Mouse (Mus musculus) intestine, embryonic 15.5 days (tissue): ENCODE data around the gene Plcz1. TPM values are rescaled to one million over a fixed set of nuclear protein-coding genes. Genes with fewer than 3 reads are reported as not detected.

Experiments
- ATAC-seq: fragments of 200-750 bp; cut with Nextera tagmentation; 2 replicates; pipeline ENCODE4 v1.8.0; 2017; ENCODE audit warnings: moderate TSS enrichment, moderate library complexity
- H3K27ac ChIP-seq: fragments of 300-500 bp; sonication (generic); 2 replicates; pipeline ENCODE4 v1.5.1; 2015; ENCODE audit warnings: mild to moderate bottlenecking, inconsistent platforms
- H3K27me3 ChIP-seq: fragments of 300-500 bp; sonication (generic); replicated peaks from 2 replicates; pipeline ENCODE4 v1.6.1; 2015; ENCODE audit warnings: inconsistent platforms
- H3K36me3 ChIP-seq: fragments of 300-500 bp; sonication (generic); 2 replicates; pipeline ENCODE4 v1.6.1; 2015; ENCODE audit warnings: inconsistent platforms
- H3K4me1 ChIP-seq: fragments of 300-500 bp; sonication (generic); replicated peaks from 2 replicates; pipeline ENCODE4 v1.6.1; 2015; ENCODE audit warnings: inconsistent platforms
- H3K4me2 ChIP-seq: fragments of 300-500 bp; sonication (generic); replicated peaks from 2 replicates; pipeline ENCODE4 v1.6.1; 2015; ENCODE audit warnings: mild to moderate bottlenecking, inconsistent platforms
- H3K4me3 ChIP-seq: fragments of 300-500 bp; sonication (generic); replicated peaks from 2 replicates; pipeline ENCODE4 v1.5.1; 2015; ENCODE audit warnings: inconsistent platforms
- H3K9ac ChIP-seq: fragments of 300-500 bp; sonication (generic); 2 replicates; pipeline ENCODE4 v1.6.1; 2015; ENCODE audit warnings: inconsistent platforms
- H3K9me3 ChIP-seq: fragments of 300-500 bp; sonication (generic); 2 replicates; pipeline ENCODE4 v1.6.1; 2016; ENCODE audit warnings: inconsistent platforms
- WGBS: fragments of 180-500 bp; shearing (Covaris S2); methylation state at CpG from one replicate; pipeline ENCODE4 v1.1.7; 2015; 5-methylcytosine and 5-hydroxymethylcytosine counted together
- polyA plus RNA-seq: library from polyadenylated mRNA; unstranded; fragments of >200 nt; fragmentation: Nextera tagmentation; extraction: Ambion mirVana; gene quantifications from 2 replicates; pipeline ENCODE4 v1.2.1, GENCODE M21; 2015

Gene Plcz1
- polyA plus RNA-seq = not detected in 2 replicates

- H3K4me1 ChIP-seq = no peaks in the 10 kb centered on the region
- ATAC-seq = no peak
- no peaks in the 10 kb centered on the region for H3K27me3 ChIP-seq
- H3K36me3 ChIP-seq = no peaks in the 10 kb centered on the region
- H3K27ac ChIP-seq = no peak within 1 kb of the TSS
- no peak within 1 kb of the TSS for H3K9ac ChIP-seq
- no peak within 1 kb of the TSS for H3K4me3 ChIP-seq
- no peaks in the 10 kb centered on the region for H3K9me3 ChIP-seq
- WGBS = 92% methylated on average over 5 of the region's 5 CpGs
- no peak within 1 kb of the TSS for H3K4me2 ChIP-seq
Measured at GRCm38 (mm10) chr6:140041357-140041756, at the start of gene Plcz1. Plcz1 (minus strand) TSS chr6:140041457.

GRCm38 (mm10) chr6:140089855-140090254 is 48.6 kb upstream of the Plcz1 start:
- H3K27ac ChIP-seq = no peak overlapping the region
- H3K4me1 ChIP-seq = no peaks in the 10 kb centered on the region
- no peak overlapping the region for H3K4me2 ChIP-seq
- no peaks in the 10 kb centered on the region for H3K27me3 ChIP-seq
- no peak for ATAC-seq
- no peaks in the 10 kb centered on the region for H3K36me3 ChIP-seq
- H3K9ac ChIP-seq = no peak overlapping the region
- no peaks in the 10 kb centered on the region for H3K9me3 ChIP-seq
- H3K4me3 ChIP-seq = no peak overlapping the region
- 68% methylated on average over 5 of the region's 5 CpGs for WGBS

DNA sequence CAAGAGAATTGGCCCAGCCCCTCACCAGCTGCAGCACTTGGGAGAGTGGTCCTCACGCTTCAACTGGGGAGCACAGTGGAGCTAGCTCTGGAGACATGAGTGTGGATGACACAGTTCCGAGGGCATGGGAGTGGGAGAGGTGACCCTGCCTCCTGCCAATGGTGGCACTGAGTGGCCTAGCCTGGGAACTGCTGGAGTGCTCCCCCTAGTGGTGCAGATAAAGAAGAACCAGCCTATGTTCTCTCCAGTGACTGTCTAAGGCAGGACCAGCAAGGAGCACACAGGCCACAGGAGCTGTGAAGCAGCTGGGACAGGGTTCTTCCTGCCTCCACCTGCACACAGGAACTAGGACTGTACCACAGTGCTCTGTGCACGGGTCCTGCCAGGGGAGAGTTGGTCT is 40.5 kb upstream of the Plcz1 start:
- WGBS = 82% methylated on average over 3 of the region's 3 CpGs
- Histone ChIP-seq H3K4me3 (no peak overlapping the region), H3K4me1 (no peaks in the 10 kb centered on the region), H3K9me3 (no peaks in the 10 kb centered on the region), H3K27me3 (no peaks in the 10 kb centered on the region), H3K27ac (no peak overlapping the region), H3K36me3 (no peaks in the 10 kb centered on the region), H3K4me2 (no peak overlapping the region), H3K9ac (no peak overlapping the region)
- 0 out of 2 replicates have a peak, but pooled peaks have one; percentile 6 for ATAC-seq

GRCm38 (mm10) chr6:140080933-140081332 is 39.7 kb upstream of the Plcz1 start:
- Histone ChIP-seq H3K4me3 (no peak overlapping the region), H3K27ac (no peak overlapping the region), H3K9ac (no peak overlapping the region), H3K4me1 (no peaks in the 10 kb centered on the region), H3K27me3 (no peaks in the 10 kb centered on the region), H3K9me3 (no peaks in the 10 kb centered on the region), H3K36me3 (no peaks in the 10 kb centered on the region), H3K4me2 (no peak overlapping the region)
- 61% methylated on average over 7 of the region's 7 CpGs for WGBS
- no peak for ATAC-seq

DNA sequence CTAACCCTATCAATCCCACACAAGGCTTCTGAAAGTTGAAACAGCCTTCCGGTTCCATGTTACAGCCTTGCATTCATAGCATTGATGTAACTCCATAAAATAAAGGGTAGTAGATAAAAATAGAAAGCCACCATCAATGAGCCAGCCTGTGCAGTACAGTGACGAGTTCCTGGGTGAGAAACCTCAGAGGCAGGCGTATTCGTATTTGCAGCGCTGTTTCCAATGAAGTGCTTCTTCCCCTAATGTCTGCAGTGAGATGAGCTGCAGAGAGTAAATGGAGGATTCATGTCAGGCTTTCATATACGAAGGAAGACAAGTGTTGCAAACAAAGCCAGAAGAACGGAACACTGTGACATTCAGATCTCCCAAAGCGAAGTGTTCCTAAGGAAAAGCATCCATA is 27.9 kb upstream of the Plcz1 start:
- Histone ChIP-seq H3K4me2 (no peak overlapping the region), H3K9me3 (no peaks in the 10 kb centered on the region), H3K27me3 (no peaks in the 10 kb centered on the region), H3K4me3 (no peak overlapping the region), H3K27ac (no peak overlapping the region), H3K36me3 (no peaks in the 10 kb centered on the region), H3K4me1 (no peaks in the 10 kb centered on the region), H3K9ac (no peak overlapping the region)
- 63% methylated on average over 8 of the region's 8 CpGs for WGBS
- ATAC-seq = no peak

DNA sequence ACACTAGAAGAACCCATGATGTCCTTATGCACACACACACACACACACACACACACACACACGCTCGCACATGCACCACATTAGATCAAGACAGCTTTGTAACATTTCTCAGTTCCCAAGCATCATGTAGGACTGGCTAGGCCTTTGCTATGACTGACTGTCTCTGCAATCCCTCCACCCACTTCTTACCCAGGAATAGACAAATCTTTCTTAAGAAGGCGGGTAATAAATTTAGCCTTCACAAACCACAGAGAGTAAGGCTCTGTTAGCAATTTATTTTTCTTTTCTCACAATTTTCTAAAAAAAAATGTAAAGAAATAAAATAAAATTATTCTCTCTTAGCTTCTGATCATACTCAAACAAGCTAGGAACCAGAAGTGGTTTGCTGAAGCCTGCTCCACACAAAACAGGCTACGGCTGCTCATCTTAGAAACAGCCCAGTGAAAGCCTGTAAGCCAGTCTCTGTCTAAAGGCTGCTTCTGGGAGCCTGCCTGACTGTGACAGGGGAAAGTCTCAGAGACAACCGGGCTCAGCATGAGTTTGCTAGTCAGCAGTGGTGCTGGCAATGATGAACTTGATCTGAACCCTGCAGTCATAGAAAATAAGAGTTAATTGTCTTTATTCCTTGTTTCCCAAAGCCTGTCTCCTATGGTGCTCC is 13.1 kb upstream of the Plcz1 start:
- no peak overlapping the region for H3K27ac ChIP-seq
- no peaks in the 10 kb centered on the region for H3K36me3 ChIP-seq
- no peak overlapping the region for H3K4me3 ChIP-seq
- ATAC-seq = no peak
- whole genome bisulfite sequencing = 78% methylated on average over 5 of the region's 5 CpGs
- H3K9ac ChIP-seq = no peak overlapping the region
- 0 out of 2 replicates have a peak, but pooled peaks cover 4% of the 10 kb centered on the region for H3K4me1 ChIP-seq
- no peaks in the 10 kb centered on the region for H3K27me3 ChIP-seq
- H3K9me3 ChIP-seq = no peaks in the 10 kb centered on the region
- H3K4me2 ChIP-seq = no peak overlapping the region

DNA sequence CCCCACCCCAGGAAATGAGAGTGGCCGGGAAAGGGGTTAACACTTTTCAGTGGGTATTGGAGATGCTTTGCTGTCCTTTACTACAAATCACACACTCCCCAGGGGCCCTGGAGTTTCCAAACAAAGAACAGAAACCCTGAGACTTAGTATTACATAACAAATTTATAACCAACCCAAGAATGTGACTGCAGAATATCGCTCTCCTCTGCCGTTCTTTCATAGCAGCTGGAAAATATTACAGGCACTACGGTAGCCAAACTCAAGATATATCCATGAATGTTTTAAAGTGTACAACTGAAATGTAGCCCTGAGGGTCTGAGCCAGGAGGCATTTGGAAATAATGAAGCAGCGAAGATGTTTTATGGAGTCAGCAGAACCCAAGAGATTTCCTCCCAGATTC is 10.2 kb upstream of the Plcz1 start:
- ATAC-seq = peak; percentile 41; the same call in 1 of the 2 replicates
- 50% methylated on average over 5 of the region's 5 CpGs for WGBS
- Histone ChIP-seq H3K9me3 (no peaks in the 10 kb centered on the region), H3K9ac (no peak overlapping the region), H3K36me3 (no peaks in the 10 kb centered on the region), H3K27me3 (no peaks in the 10 kb centered on the region), H3K4me3 (no peak overlapping the region), H3K4me1 (0 out of 2 replicates have a peak, but pooled peaks cover 4% of the 10 kb centered on the region), H3K27ac (no peak overlapping the region), H3K4me2 (no peak overlapping the region)

GRCm38 (mm10) chr6:140040952-140041351 is 305 bp downstream of the Plcz1 start, which contains the start of gene Capza3:
Capza3 (plus strand) TSS chr6:140041252.
- H3K27me3 ChIP-seq = no peaks in the 10 kb centered on the region
- no peaks in the 10 kb centered on the region for H3K4me1 ChIP-seq
- no peak within 1 kb of the TSS for H3K9ac ChIP-seq
- 99% methylated on average over 7 of the region's 7 CpGs for WGBS
- no peak within 1 kb of the TSS for H3K27ac ChIP-seq
- no peaks in the 10 kb centered on the region for H3K36me3 ChIP-seq
- no peak for ATAC-seq
- no peak within 1 kb of the TSS for H3K4me2 ChIP-seq
- no peaks in the 10 kb centered on the region for H3K9me3 ChIP-seq
- H3K4me3 ChIP-seq = no peak within 1 kb of the TSS

DNA sequence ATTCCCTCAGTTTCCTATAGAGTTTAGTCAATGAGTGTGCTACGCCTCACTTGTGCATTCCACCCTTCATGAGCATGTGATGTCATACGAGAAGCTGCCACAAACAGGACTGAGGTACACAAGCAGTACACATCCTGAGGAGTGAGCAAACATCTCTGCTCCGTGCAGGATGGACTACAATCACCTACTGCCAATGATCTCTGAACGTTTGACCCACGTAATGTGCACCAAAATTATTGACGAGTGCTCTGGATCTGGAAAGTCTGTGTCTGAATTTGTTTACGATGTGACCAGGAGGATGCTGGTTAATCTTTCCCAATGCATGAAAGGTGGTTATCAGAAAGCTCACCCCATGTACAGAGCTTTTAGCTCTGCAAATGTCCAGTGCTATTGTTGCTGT is 16.9 kb downstream of the Plcz1 start:
- ATAC-seq = no peak
- Histone ChIP-seq H3K27ac (no peak overlapping the region), H3K4me1 (no peaks in the 10 kb centered on the region), H3K4me2 (no peak overlapping the region), H3K4me3 (no peak overlapping the region), H3K9ac (no peak overlapping the region), H3K27me3 (no peaks in the 10 kb centered on the region), H3K9me3 (no peaks in the 10 kb centered on the region), H3K36me3 (no peaks in the 10 kb centered on the region)
- 62% methylated on average over 7 of the region's 7 CpGs for WGBS

DNA sequence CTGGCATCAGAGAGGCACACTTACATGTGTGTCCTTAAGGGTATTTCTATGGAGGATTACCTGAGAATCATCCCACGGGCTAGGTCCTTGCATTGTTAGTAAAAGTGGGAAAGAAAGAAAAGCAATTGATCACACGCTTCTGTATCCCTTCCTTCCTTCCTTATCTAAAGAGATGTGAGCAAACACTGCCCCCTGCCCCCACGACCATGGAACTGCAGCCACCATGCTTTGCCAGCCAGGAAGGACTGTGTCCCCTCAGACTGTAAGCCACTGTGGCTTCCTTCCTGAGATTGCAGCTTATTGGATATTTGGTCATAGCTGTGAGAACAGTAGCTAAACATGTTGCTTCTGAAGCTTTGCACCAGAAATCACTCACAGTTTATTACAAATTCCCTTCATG is 36.1 kb downstream of the Plcz1 start:
- Histone ChIP-seq H3K27me3 (no peaks in the 10 kb centered on the region), H3K4me2 (no peak overlapping the region)

GRCm38 (mm10) chr6:139989597-139989996 is 51.7 kb downstream of the Plcz1 start:
- no peaks in the 10 kb centered on the region for H3K9me3 ChIP-seq
- no peaks in the 10 kb centered on the region for H3K36me3 ChIP-seq
- H3K4me3 ChIP-seq = no peak overlapping the region
- no peak overlapping the region for H3K9ac ChIP-seq
- WGBS = 72% methylated on average over 10 of the region's 10 CpGs
- no peak for ATAC-seq
- H3K27ac ChIP-seq = no peak overlapping the region
- H3K4me1 ChIP-seq = no peaks in the 10 kb centered on the region
- no peak overlapping the region for H3K4me2 ChIP-seq
- no peaks in the 10 kb centered on the region for H3K27me3 ChIP-seq

More for the DNA sequence above, 36.1 kb downstream of the Plcz1 start:
- no peak for ATAC-seq
- no peaks in the 10 kb centered on the region for H3K36me3 ChIP-seq
- 0 out of 2 replicates have a peak, but pooled peaks cover 2% of the 10 kb centered on the region for H3K9me3 ChIP-seq
- H3K27ac ChIP-seq = no peak overlapping the region
- no peak overlapping the region for H3K9ac ChIP-seq
- H3K4me3 ChIP-seq = no peak overlapping the region
- 85% methylated on average over 3 of the region's 3 CpGs for WGBS
- H3K4me1 ChIP-seq = no peaks in the 10 kb centered on the region

DNA sequence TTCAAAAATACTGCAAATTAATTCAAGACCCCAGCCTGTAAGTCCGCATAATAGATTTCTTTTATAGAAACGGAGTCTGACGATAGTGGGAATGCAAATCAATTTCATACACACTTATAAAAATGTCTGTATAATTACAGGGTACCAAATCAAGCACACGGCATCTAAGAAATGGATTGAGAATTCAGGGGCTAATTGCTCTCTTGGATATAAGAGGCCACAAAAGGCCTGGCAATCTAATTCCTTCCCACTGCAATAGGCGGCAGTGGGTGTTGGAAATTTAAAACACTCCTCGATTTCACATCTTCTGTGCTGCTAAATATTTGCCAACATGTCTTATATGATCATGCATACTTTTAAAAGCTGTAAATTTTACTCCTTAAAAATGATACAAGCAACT is 52.2 kb downstream of the Plcz1 start:
- no peak for ATAC-seq
- Histone ChIP-seq H3K36me3 (no peaks in the 10 kb centered on the region), H3K4me3 (no peak overlapping the region), H3K4me2 (no peak overlapping the region), H3K9ac (no peak overlapping the region), H3K4me1 (no peaks in the 10 kb centered on the region), H3K9me3 (no peaks in the 10 kb centered on the region), H3K27ac (no peak overlapping the region), H3K27me3 (no peaks in the 10 kb centered on the region)
- WGBS = 87% methylated on average over 6 of the region's 6 CpGs

- H3K4me3 ChIP-seq = no peak overlapping the region
- no peak overlapping the region for H3K27ac ChIP-seq
- 63% methylated on average over 2 of the region's 2 CpGs for WGBS
- H3K4me2 ChIP-seq = no peak overlapping the region
- no peaks in the 10 kb centered on the region for H3K36me3 ChIP-seq
- no peak for ATAC-seq
- H3K27me3 ChIP-seq = no peaks in the 10 kb centered on the region
- H3K9ac ChIP-seq = no peak overlapping the region
- H3K4me1 ChIP-seq = no peaks in the 10 kb centered on the region
- H3K9me3 ChIP-seq = no peaks in the 10 kb centered on the region
Measured at GRCm38 (mm10) chr6:139986564-139986963, 54.7 kb downstream of the Plcz1 start.
